Mouse (Mus musculus): ENCODE data around the gene Dtx3l.
"Not testable (repeated sequence)": the region's sequence is repeated elsewhere in the genome, so short reads cannot be mapped to it uniquely, and the experiment has no call there.

Dtx3l gene

DNA sequence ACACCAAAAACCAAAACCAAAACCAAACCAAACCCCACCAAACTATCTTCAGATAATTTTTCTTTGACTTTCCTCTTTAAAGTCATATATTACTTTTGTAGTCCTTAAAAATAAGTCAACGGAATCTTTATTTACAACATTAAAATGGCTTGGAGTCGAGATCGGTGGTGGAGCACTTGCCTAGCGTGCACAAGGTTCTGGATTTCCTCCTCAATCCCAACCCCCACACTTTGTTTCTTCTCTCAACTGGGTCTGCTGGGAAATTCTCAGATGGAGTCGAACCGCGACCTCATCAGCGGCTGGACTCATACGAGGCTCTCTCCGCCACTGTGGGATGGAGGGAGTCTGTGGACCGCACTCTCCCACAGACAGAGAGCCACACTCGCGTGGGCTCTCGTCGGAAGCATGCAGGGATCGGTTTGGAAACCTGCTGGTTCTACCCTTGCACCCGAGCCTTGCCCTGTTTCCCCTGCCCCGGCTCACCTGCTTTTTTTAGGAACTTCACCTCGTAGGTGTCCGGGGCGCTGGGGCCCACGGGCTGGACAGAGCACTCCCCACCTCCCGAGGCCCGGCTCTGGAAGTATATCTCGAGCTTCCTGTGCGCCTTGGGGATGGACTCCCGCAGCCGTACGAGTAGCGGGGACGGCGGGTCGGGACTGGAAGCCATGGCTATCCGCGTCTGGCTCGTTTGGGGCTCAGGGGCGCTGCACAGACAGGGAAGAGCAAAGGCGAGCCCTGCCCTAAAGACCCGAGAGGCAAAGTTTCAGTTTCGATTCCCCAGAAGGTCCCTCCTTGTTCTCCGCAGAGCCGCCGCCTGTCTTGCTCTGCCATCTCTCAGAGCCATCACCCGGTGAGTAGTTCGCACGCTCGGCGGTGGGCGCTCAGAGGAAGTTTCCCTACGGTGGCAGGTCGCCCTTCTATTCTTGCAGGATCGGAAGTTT, at the start of gene Dtx3l, which contains the start of gene Parp9:
Gene Dtx3l, minus strand, starts transcription at position 941 of the 941 bp plus-strand sequence.
Gene Parp9, plus strand, starts transcription at position 260 of the 941 bp plus-strand sequence.
- peak; percentile 30 to 50 for DNase-seq (ENCODE audit: low spot score in 2 of 2)

DNA sequence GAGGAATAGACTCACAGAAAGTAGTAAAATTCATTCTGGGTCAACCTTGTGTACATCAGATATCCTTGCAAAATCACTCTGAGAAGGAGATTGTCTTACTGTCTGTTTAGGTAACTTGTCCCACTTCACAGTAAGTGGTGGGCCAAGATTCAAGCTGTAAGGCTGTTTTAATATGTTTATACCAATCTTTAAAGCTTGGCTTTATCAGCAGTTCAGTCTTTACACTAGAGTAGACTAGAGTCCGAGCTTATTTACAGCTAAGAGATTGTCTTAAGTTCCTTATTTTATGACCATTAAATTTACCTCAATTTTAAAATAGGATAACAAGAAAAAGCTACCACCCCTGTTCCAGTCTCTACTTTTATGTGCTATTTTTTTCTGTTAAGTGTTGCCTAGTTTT, 49.0 kb upstream of the Dtx3l start:
- no peak for DNase-seq (ENCODE audit: low spot score in 2 of 2)

DNA sequence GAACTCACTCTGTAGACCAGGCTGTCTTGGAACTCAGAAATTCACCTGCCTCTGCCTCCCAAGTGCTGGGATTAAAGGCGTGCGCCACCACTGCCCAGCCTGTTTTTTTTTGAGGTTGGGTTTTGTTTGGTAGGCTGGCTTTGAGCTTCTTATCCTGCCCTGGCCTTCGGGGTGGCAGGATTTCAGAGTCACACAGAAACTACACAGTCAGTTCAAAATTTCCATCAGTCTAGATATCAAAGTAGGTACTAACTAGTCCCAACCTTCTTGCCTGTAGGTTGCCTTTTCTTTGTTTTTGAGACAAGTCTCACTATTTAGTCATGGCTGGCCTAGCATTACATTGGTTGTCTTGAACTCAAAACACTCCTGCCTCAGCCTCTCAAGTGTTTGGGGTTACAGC, 45.5 kb upstream of the Dtx3l start:
- DNase-seq (ENCODE audit: low spot score in 2 of 2): no peak

DNA sequence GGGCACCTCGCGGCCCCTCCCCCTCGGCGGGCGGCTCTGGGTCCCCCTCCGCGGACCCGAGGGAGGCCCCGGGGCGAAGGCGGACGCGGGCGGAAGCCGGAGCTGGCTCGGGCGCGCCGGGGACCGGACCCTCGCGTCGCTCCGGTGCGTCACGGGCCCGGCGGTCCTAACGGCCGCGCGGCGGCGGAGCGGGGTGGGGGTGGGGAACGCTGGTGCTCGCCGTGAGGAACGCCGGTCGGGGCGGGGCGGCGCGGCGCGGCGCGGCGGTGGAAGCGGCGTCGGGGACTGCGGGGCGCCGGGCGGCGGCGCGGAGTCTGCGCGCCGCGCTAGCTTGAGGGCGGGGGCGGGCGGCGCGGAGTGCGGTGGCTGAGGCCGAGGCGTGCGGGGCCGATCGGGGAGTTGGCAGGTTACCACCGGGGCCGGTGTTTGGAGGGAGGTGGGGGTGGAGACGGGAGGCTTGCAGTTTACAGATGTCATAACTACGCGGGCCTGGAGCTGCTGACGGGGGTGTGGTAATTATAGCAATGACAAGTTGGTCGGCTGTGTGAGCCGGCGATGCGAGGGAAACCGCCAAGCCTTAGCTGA, 44.7 kb upstream of the Dtx3l start:
- DNase-seq (ENCODE audit: low spot score in 2 of 2): peak; percentile 80 to 85

DNA sequence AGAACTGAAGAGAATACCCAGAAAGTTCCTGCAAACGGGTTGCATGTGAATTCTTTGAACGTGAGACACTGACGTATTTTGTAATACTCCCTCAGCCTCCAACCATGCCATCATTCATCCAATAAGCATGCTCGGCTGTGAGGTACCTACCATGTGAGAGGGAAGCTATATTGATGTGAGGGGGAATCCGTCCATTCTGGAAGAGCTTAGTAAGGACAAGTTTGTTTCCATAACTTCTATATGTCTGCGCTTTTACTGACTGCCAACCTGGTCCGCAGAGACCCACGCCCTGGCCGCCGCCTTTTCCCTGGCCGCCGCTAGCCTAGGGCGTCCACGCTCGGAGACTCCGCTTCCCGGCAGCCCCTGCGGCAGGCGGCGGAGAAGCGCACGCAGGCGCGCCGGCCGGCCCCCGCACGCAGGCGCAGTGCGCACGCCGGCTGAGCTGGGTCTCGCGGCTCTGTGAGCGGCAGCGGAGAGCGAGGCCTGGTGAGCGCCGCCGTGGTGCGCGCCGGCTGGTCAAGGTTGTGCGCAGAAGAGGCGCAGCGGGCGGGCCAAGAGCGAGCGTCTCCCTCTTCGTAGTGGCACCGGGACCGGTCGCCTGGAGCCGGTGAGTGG, 44.1 kb upstream of the Dtx3l start:
- DNase-seq (ENCODE audit: low spot score in 2 of 2): peak; percentile 92 to 94

DNA sequence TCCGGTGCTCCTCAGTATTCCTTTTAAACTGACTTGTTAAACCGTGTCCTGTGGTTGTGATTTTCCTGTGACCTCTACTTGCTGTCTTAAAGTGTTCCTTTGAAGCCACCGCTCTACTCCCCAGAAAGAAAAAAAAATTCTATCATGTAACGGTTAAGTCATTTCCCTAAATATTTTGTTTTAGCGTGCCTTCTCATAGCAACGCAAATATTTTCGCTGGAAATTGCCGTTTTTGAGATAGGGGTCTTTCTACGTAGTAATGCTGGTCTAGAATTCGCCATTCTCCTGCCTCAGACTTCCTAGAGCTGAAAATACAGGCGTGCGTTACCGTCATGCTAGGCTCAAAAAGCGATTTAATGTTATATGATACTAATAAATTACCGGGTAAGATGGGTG, 43.6 kb upstream of the Dtx3l start:
- DNase-seq (ENCODE audit: low spot score in 2 of 2): no peak

DNA sequence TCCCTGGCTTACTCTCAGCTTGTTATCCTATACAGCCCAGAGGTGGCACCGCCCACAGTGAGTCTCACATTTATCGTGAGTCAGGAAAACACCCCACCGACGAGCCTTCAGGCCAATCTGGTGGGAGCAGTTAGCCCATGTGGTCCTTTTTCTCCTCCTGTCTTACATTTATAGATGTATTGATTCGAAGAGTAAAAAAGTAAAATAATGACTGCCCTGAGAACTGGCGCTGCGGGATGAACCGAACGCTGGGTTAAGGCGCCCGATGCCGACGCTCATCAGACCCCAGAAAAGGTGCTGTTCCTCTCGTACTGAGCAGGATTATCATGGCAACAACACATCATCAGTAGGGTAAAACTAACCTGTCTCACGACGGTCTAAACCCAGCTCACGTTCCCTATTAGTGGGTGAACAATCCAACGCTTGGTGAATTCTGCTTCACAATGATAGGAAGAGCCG, 42.4 kb upstream of the Dtx3l start:
- peak; percentile 99 to 100 for DNase-seq (ENCODE audit: low spot score in 2 of 2)

DNA sequence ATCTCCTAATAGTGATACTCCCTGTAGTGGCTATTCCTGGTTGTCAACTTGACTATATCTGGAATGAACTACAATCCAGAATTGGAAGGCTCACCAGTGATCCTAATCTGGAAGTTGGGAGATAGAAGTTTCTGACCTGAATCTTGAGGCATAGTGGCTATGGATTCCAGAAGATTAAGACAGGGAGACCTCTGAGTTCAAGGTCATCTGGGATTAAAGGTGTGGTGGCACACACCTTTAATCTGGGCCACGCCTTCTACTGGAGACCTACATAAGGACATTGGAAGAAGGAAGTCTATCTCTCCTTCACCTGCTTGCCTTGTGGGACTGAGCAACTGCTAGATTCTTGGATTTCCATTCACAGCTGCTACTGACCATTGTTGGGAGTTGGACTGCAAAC, 39.5 kb upstream of the Dtx3l start, which contains the start of gene Kpna1:
Gene Kpna1, plus strand, starts transcription at position 301 of the 400 bp plus-strand sequence.
- DNase-seq (ENCODE audit: low spot score in 2 of 2): not testable (repeated sequence)

DNA sequence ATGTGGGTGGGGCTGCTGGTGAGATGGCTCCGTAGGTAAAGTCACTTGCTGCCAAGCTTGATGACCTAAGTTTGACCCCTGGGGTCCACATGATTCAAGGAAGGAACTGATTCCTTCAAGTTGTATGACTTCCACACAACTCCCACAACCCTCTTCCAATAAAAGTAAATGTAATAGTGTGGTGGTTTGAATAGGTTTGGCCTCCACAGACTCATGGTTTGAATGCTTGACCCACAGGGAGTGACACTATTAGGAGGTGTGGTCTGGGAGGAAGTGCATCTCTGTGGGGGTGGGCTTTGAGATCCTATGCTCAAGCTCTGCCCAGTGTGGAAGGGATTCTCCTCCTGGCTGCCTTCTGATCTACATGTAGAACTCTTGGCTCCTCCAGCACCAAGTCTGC, 35.1 kb upstream of the Dtx3l start:
- no peak for DNase-seq (ENCODE audit: low spot score in 2 of 2)

DNA sequence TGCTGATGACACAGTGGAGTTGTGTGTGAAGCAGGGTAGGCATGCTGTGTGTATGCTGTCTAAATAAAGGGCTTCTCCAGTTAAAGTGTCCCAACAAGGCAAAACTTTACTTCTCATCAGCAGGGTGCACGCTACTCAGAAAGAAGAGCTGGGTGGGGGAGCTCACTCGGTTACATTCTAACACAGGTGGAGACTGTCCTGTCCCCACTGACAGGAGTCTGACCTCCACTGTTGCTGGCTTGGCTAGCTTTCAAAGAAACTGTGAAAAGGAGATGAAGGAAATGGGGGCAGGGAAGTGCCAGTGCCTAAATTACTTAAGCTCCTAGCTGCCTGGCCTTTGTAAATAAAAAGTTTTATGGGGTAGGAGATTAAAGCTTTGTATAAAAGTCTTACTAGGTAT, 29.2 kb upstream of the Dtx3l start:
- DNase-seq (ENCODE audit: low spot score in 2 of 2): no peak

DNA sequence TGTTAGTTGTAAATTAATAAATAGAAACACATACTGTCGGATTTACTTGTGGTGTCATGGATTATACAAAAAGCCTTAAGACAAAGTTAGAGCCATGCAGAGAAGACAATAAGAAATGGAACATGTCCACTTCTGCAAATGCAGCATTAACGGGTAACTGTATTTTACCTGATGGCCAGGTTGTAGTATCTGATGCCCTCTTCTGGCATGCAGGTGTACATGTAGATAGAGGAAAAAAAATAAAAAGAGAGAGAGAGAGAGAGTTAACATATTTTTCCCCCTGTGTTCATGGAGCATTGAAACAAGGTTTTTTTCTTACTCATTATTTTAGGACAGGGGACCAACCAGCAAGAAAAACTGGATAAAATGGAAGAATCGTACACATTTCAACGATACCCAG, 28.4 kb upstream of the Dtx3l start:
- no peak for DNase-seq (ENCODE audit: low spot score in 2 of 2)

DNA sequence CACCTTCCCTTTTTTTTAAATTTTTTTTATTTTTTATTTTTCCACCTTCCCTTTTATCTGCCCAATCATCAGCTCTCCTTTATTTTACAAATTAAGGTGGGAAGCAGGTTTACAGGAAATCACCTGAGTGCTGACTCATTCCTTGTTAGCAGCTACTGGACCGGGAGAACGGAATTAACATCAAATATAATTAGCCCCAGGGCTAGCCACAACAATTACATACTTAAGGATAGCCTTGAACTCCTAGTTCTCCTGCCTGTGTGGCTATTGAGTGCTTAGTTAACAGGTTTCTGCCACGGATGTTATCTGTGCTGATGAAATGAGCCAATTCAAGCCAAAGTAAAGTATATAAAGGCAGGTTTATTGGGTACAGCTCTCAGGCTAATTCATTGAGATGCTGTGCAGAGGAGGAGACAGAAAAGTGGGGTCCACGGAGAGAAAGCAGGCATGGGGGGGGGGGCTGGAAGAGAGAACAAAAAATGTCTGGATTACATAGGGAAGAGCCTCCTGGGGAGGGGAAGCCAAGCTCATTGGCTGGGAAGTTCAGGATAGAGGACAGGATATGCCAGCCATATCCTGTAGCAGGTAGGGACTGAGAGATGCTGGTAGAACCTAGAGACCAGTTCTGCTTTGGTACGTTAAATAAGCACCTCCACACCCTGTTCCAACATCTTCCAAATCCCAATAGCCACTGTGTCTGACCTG, 27.6 kb upstream of the Dtx3l start:
- DNase-seq (ENCODE audit: low spot score in 2 of 2): no peak

DNA sequence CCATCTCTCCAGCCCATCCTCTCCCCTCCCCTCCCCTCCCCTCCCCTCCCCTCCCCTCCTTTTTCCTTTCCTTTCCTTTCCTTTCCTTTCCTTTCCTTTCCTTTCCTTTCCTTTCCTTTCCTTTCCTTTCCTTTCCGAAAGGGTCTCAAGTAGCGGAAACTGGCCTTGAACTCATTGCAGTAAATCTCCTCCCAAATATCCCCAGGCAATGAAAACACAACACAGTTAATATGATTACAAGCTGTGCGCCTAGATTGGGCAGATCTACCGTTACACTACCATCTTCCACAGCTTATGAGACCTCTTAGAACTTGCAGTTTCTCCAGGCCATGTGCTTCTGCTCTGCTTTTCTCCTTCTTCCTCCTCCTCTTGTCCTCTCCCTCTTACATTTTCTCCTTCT, 27.0 kb upstream of the Dtx3l start:
- DNase-seq (ENCODE audit: low spot score in 2 of 2): not testable (repeated sequence)

DNA sequence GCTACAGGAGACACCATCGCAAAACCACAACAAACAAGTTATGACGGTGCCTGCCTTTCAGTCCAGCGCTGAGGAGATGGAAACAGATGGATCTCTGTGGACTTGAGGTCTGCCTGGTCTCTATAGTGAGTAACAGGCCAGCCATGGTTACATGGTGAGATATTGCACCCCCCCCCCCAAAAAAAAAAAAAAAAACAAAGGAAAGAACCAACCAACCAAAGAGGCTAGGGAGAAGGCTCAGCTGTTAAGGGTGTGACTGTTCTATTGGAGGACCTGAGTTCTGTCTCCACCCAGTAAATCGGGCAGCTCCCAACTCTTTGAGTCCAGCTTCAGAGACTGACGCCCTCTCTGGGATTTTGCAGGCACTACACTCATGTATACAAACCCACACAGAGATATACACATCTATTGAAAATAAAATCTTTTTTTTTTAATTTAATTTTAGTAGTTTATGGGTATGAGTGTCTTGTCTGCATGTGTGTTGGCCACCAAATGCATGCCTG, 13.7 kb upstream of the Dtx3l start:
- no peak for DNase-seq (ENCODE audit: low spot score in 2 of 2)

DNA sequence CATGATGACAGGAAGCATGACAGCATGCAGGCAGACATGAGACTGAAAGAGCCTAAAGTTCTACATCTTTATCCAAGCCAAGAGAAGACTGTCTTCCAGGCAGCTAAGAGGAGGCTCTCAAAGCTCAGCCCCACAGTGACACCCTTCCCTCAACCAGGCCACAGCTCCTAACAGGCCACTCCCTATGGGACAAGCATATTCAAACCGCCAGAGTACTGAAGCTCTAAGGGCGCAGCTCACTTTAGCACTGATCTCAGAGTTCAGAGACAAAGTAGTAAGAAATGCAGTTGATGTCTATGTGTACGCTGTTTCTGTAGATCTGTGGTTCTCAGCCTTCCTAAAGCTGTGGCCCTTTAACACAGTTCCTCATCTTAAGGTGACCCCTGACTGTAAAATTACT, 12.3 kb upstream of the Dtx3l start:
- no peak for DNase-seq (ENCODE audit: low spot score in 2 of 2)

DNA sequence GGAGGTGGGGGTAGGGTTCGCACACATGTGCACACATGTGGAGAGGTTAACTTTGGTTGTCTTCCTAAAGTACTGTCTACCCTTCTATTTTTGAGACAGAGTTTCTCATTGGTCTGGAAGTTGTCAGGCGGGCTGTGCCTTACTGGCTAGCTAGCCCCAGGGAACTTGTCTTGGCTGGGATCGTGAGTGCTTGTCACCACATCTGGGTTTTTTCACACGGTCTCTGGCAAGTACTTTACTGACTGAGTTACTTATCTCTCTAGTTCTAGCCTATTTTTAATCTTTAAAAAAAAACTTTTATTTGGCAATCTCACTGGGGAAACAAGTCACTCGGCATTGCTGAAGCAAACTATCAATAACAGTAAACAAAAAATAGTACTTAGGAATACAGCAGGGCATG, 10.3 kb upstream of the Dtx3l start:
- no peak for DNase-seq (ENCODE audit: low spot score in 2 of 2)

DNA sequence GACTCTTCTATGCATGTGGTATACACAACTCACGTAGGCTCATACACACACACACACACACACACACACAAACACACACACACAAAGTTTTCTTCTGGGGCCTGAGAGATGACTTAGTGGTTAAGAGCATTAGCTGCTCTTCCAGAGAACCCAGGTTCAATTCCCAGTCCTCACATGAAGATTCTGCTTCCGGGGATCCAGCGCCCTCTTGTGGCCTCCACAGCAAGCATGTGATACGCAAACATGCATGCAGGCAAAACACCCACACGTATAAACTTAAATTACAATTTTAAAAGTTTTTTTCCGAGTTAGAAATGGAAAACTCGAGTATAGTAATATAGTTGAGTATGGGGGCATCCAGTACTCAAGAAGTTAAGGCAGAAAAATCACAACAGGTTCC, 2.4 kb upstream of the Dtx3l start:
- DNase-seq (ENCODE audit: low spot score in 2 of 2): peak in 1 of 2 experiments; percentile 29

DNA sequence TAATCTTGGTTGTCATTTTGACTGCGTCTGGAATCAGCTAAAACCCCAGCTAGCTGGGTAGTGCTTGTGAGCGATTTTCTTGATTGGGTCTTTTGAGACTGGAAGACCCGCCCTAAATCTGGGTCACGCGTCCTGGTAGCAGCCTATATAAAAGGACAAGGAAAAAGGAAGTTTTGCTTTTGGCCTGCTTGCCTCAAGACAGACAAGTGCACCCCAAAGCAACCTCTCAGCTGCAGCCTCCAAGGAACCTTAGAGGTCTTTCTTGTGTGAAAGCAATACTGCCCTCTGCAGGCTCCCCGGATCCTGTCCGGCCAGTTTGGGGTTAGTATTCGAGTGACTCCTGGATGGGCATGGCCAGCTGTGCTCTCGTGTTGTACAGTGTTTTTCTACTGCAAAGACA, 739 bp upstream of the Dtx3l start:
- DNase-seq (ENCODE audit: low spot score in 2 of 2): peak; percentile 73 to 82

DNA sequence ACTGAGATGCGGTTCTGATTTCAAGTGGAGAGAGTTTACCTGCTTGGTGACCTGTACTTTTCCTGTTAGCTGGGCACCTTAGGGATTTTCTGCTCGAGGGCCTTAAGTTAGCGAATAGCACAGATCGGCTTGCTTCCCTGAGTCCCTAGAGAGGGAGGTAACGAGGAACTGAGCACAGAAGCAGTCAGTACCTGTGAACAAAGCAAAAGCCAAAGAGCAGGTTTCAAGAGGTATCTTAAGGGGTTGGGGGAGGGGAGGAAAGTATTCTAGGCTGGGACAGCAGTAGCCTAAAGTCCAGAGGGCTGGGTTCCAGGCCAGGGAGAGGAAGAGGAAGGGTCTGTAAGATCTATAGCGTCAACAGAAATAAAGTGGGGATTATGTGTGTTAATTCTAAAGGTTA, 310 bp upstream of the Dtx3l start:
- no peak for DNase-seq (ENCODE audit: low spot score in 2 of 2)

DNA sequence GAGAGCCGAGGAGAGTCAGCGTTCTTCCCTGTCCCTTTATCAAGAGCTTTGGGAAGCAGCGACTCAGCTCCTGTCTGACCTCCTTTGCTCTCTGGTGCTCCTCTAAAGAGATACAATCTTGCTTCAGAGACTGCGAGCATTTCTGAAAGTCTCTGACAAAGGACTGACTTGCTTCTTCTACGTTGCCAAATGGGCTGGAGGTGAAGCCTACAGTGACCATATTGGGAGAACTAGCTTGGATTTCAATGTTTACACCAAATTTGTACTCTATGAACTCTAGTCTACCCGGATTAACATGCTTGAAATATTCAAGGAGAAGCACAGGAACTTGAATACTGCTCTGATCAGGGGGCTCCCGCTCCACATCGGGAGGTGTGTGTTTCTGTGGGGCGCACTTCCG, 5.8 kb downstream of the Dtx3l start:
- no peak for DNase-seq (ENCODE audit: low spot score in 2 of 2)

DNA sequence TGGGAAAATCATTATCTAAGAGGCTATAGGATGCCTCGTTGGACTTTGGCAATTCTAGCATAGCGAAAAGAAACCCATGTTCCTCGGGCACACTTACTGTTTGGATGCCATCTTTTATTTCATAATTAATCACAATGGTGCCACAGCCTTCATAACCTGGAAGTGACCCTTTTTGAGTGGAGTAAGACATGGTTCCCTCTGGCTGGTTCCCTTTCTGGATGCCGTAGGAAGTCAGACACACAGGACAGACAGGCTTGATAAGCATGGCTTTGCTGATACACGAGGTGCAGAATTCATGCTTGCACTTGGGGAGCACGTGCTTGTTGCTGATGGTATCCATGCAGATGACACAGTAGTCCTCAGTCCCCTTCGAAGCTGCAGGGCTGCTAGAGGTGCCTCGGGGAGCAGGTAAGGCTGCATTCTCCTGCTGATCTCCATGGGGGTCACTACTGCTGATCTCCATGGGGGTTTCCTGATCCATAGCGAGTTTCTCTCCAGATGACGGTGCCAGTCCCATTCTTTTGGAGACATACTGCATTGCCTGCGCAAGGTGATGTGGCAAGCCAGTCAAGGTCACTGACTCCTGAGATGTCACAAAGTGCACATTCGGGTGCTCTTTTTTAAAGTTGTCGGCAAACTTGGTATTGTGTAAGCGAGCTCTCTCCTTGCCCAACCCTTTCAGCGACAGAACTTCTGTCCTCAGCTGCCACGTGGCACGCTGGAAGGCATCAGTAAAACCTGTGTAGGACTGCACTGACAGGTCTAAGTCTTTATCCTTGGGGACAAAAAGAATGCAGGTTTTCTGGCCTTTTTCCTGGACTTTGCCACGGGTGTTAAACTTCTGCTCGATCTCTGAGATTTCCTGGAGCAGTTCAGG, 6.5 kb downstream of the Dtx3l start:
- DNase-seq (ENCODE audit: low spot score in 2 of 2): no peak

Data from right cerebral cortex, postnatal 10 days (tissue).